Mouse (Mus musculus): ENCODE measurements around the gene Kcnmb3. TPM values are rescaled to one million over a fixed set of nuclear protein-coding genes. Genes with fewer than 3 reads are reported as not detected.

Gene Kcnmb3
- polyA plus RNA-seq, 1 experiment from 2014 or later = 0.23 TPM

Other genes with a start within 250 kb of the Kcnmb3 start
- gene Zmat3, start 126.2 kb downstream of the Kcnmb3 start, polyA plus RNA-seq (2016; fragmentation: Nextera tagmentation; extraction: Ambion mirVana) = 10.1 and 10.4 TPM in 2 replicates
- gene Pik3ca, start 94.6 kb downstream of the Kcnmb3 start, polyA plus RNA-seq (2016; fragmentation: Nextera tagmentation; extraction: Ambion mirVana) = 10.2 and 12.0 TPM in 2 replicates
- gene Zfp639, start 18.0 kb upstream of the Kcnmb3 start, polyA plus RNA-seq (2016; fragmentation: Nextera tagmentation; extraction: Ambion mirVana) = 37.3 and 42.3 TPM in 2 replicates
- 41.4 and 51.0 TPM in 2 replicates for gene Mfn1, start 37.2 kb upstream of the Kcnmb3 start, polyA plus RNA-seq (2016; fragmentation: Nextera tagmentation; extraction: Ambion mirVana)
- gene Gnb4, start 124.4 kb upstream of the Kcnmb3 start, polyA plus RNA-seq (2016; fragmentation: Nextera tagmentation; extraction: Ambion mirVana) = 41.1 and 47.0 TPM in 2 replicates
- 203 and 222 TPM in 2 replicates for gene Actl6a, start 214.1 kb upstream of the Kcnmb3 start, polyA plus RNA-seq (2016; fragmentation: Nextera tagmentation; extraction: Ambion mirVana)
- 282 and 290 TPM in 2 replicates for gene Ndufb5, start 244.8 kb upstream of the Kcnmb3 start, polyA plus RNA-seq (2016; fragmentation: Nextera tagmentation; extraction: Ambion mirVana)
- 34.0 and 37.0 TPM in 2 replicates for gene Mrpl47, start 245.4 kb upstream of the Kcnmb3 start, polyA plus RNA-seq (2016; fragmentation: Nextera tagmentation; extraction: Ambion mirVana)

All from midbrain, embryonic 12.5 days (tissue).